Mouse (Mus musculus): ENCODE data around the gene Map3k19.

- TF ChIP-seq EP300 (IDR thresholded peaks at IDR 0.05) (no peak), CTCF (IDR thresholded peaks at IDR 0.05) (no peak)
Observed at GRCm38 (mm10) chr1:127816381-127816780, 38.5 kb downstream of the Map3k19 start.
